Mouse (Mus musculus) mature B cell (primary cell): Measurements from ENCODE around the gene Spcs2.

ENCODE experiments used
- in situ Hi-C: fragments of 300-500 bp; cut with MboI; formaldehyde crosslinking; loops from 2 replicates; pipeline ENCODE4 v1.14.3; 2019

Gene Spcs2

GRCm38 (mm10) chr7:99824649-99825483 is 38.4 kb downstream of the Spcs2 start:
- in situ Hi-C loops = loop anchor here (25.0 kb wide), 1 partner anchor 338 kb away; the partner anchor contains the start of gene Rps3

- in situ Hi-C loops = loop anchor here (25.0 kb wide), 1 partner anchor 336 kb away; the partner anchor contains the start of gene Rps3
Measured at GRCm38 (mm10) chr7:99823045-99823663, 40.1 kb downstream of the Spcs2 start.

GRCm38 (mm10) chr7:99822426-99822825 is 40.8 kb downstream of the Spcs2 start:
- in situ Hi-C loops = loop anchor here (25.0 kb wide), 1 partner anchor 335 kb away; the partner anchor contains the start of gene Rps3

GRCm38 (mm10) chr7:99821953-99822352 is 41.3 kb downstream of the Spcs2 start:
- in situ Hi-C loops = loop anchor here (25.0 kb wide), 1 partner anchor 335 kb away; the partner anchor contains the start of gene Rps3

DNA sequence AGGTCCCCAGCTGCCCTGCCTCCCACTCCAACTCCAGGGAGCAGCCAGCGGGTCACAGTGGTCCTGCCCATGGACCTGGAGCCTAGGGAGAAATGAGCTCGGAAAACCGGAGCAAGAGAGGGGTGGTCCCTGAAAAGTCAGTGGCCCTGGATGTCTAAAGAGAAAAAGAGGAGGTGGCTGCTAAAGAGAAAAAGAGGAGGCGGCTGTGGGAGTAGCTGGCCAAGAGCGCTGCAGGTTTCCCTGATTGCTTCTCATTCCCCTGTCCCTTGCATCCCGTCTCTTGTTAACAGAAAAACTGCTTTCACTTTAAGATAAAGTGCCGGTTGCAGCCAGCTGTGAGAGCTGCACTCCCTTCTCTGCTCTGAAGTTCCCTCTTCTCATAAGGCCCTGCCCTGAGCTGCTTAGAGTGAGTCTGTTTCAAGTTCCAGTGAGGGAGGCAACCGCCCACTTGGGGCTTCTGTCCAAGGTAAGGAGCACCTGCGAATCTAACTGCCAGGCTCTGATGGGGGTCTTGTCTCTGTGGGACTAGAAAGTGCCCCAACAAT is 45.0 kb downstream of the Spcs2 start:
- in situ Hi-C loops = loop anchor here (25.0 kb wide), 1 partner anchor 331 kb away; the partner anchor contains the start of gene Rps3

DNA sequence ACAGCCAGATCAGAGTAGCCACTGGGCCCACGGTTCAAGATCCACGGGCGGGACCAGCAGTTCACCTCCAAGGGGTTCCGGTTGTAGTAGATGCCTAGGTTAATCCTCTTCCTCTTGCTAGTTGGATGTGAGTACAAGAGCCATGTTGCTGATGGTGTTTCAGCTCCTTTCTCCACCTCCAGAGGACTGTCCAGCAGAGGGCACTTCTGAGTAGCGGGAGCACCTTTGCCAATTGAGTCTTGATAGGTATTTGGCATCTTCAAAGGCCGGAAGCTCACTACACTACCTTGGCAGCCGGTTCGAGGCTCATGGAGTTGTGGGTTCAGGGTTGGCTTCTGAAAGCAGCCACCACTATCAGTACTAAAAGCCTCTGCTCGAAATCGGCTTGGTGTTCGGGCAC is 49.9 kb downstream of the Spcs2 start:
- in situ Hi-C loops = loop anchor here (25.0 kb wide), 1 partner anchor 326 kb away; the partner anchor contains the start of gene Rps3

DNA sequence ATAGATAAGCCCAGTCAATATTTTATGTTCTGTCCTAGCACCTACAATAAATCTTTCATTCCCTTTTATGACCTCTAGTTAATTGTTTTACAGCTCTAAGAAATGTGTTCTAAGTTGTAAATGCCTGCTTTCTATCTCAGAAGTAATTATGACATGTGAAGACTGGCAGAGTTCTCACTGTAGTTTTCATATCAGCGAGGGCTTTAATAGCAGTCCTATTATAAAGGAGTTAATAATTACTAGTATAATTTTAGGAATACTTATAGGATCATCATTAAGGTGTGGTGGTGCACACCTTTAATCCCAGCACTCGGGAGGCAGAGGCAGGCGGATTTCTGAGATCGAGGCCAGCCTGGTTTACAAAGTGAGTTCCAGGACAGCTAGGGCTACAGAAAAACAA is 51.6 kb downstream of the Spcs2 start:
- in situ Hi-C loops = loop anchor here (25.0 kb wide), 1 partner anchor 324 kb away; the partner anchor contains the start of gene Rps3

- in situ Hi-C loops = loop anchor here (25.0 kb wide), 1 partner anchor 324 kb away; the partner anchor contains the start of gene Rps3
Measured at GRCm38 (mm10) chr7:99810814-99811213, 52.4 kb downstream of the Spcs2 start.

GRCm38 (mm10) chr7:99807043-99807442 is 56.2 kb downstream of the Spcs2 start:
- in situ Hi-C loops = loop anchor here (25.0 kb wide), 1 partner anchor 320 kb away; the partner anchor contains the start of gene Rps3

DNA sequence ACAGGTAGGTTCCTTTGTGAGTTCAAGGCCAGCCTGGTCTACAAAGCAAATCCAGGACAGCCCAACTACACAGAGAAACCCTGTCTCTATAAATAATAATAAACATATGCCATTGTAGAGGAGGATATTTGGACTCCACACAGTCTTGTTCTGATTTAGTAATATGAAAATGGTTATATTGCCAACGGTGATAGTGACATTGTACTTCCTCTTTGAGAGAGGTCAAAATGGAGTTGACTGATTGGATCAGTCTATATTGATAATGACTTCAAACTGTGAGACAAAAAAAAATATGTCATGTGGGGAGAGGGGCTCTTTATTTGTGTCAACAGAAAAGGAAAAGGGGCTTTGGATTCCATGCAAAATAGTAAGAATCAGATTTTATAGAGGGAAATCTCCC is 57.9 kb downstream of the Spcs2 start:
- in situ Hi-C loops = loop anchor here (25.0 kb wide), 1 partner anchor 318 kb away; the partner anchor contains the start of gene Rps3

GRCm38 (mm10) chr7:99804033-99804432 is 59.2 kb downstream of the Spcs2 start:
- in situ Hi-C loops = loop anchor here (25.0 kb wide), 1 partner anchor 317 kb away; the partner anchor contains the start of gene Rps3

GRCm38 (mm10) chr7:99803535-99803934 is 59.7 kb downstream of the Spcs2 start:
- in situ Hi-C loops = loop anchor here (25.0 kb wide), 1 partner anchor 316 kb away; the partner anchor contains the start of gene Rps3

DNA sequence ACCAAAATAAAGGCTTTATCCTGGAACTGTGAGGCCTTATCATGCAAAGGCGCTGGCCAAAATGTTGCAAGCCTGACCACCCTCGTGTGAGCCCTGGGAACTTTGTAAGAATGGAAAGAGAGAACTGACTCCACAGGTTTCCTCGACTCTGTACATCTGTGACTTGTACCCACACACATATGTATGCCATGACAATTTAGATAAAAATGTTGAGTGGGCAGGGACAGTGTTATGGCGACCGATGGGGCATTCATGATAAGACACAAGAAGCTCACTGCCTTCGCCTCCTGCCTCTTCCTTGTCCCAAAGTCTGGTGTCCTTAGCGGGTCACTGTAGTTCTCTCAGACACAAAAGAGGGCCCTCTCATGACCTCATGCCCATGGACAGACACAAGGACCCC is 64.1 kb downstream of the Spcs2 start:
- in situ Hi-C loops = loop anchor here (10.0 kb wide), 1 partner anchor 134 kb away; no protein-coding TSS in a partner anchor

DNA sequence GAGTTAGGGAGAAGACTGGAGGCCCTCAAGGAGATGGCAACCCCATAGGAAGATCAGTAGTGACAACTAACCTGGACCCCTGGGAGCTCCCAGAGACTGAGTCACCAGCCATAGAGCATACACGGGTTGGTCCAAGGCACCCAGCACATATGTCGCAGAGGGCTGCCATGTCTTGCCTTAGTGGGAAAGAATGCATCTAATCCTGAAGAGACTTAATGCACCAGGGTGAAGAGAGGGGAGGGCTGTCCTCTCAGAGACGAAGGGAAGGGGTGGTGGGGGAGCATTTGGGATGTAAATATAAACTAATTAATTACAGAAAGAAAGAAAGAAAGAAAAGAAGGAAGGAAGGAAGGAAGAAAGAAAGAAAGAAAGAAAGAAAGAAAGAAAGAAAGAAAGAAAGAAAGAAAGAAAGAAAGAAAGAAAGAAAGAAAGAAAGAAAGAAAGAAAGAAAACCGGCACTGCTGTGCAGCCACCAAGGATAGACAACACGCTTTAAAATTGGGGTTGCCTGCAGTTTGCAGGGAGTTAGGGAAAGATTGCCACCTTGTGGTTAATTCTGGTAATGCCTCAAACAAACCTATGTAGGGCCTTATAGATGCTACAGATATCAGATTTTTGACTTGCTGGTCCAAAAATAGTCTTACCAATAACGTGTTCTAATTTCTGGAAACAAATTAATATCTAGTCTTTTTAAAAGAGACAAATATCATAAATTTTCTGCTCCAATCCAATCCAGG is 65.2 kb downstream of the Spcs2 start:
- in situ Hi-C loops = loop anchor here (10.0 kb wide), 1 partner anchor 133 kb away; no protein-coding TSS in a partner anchor

GRCm38 (mm10) chr7:99797261-99797660 is 66.0 kb downstream of the Spcs2 start:
- in situ Hi-C loops = loop anchor here (10.0 kb wide), 1 partner anchor 132 kb away; no protein-coding TSS in a partner anchor

DNA sequence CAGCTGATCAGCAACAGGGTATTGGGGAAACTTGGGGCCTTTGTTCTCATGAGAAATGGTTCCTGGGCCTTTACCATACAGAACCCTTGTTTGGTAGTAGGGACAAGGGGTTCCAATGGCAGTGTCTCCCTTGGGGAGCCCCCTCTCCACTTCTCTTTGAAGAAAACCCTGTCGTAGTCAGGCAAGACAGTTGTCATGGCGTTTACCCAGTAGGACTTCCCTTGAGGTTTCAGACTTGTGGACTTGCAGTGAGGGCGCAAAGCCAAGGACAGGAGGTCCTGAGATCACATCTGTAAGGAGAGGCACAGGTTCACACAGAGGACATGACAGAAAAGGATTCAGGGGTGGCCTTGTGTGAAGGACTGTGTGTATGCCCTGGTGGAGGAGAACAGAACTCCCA is 66.8 kb downstream of the Spcs2 start:
- in situ Hi-C loops = loop anchor here (10.0 kb wide), 1 partner anchor 132 kb away; no protein-coding TSS in a partner anchor

DNA sequence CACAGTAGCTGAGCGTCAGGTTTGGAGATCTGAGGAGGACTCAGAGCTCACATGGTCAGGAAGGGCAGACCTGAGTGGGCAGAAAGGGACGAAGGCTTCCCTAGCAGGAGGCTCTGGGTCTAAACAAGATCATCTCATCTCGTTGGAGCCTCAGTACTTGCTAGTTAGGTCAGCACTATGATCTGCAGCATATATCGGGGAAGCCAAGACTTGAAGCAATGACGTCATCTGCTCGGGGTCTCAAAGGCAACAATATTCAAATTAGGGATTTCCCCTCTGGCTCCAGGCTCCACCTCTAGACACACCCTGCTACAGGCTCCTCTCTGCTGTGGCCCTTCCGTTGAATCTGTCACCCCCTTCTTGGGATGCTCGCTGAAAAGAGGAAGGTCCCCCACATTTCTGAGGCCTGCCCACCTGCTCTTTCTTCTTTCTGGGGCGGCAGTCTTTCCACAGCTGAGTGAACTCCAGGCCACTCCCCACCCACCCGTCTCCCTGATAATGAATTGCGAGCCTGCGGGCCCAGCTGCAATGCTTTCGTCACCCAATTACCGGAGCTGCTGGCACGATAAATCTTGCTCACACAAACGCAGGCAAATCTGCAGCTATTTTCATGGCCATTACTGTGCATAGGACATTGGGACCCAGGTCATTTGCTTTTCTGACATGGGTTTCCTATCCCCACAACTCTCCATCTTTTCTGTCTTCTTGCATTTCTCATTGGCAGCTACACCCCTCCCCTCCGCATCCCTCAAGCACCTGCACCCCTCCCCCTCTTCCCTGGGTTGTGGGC is 67.9 kb downstream of the Spcs2 start:
- in situ Hi-C loops = loop anchor here (10.0 kb wide), 1 partner anchor 131 kb away; no protein-coding TSS in a partner anchor

GRCm38 (mm10) chr7:99794096-99794495 is 69.2 kb downstream of the Spcs2 start:
- in situ Hi-C loops = loop anchor here (10.0 kb wide), 1 partner anchor 129 kb away; no protein-coding TSS in a partner anchor

DNA sequence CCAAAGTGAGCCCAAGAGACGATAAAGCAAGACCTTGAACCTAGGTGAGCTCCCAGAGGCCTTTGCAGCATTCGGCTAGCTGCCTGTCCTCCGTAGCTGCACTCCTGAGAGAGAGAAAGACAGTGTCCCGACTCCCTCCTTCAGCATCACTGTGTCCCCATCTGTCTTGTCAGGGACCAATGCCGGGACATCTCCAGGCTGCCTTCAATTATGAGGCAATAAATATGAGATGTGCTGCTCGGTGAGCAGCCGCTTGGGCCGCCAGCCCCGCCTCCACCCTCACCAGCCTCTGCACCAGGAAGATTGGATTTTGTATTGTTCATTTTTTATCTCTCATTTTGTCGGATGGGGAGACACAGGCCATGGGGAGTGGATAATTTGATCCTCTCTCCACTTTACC is 72.4 kb downstream of the Spcs2 start:
- in situ Hi-C loops = loop anchor here (10.0 kb wide), 1 partner anchor 126 kb away; no protein-coding TSS in a partner anchor

GRCm38 (mm10) chr7:99788563-99788962 is 74.7 kb downstream of the Spcs2 start:
- in situ Hi-C loops = no loop called here
